Mouse (Mus musculus) neural tube, embryonic 13.5 days (tissue): ENCODE results near the gene Gm29797. TPM values are rescaled to one million over a fixed set of nuclear protein-coding genes. Genes with fewer than 3 reads are reported as not detected.

ENCODE experiments used
- ATAC-seq: fragments of 200-750 bp; cut with Nextera tagmentation; 2 replicates; pipeline ENCODE4 v1.8.0; 2017; ENCODE audit warnings: low read depth, mild to moderate bottlenecking, moderate TSS enrichment, moderate library complexity
- H3K27ac ChIP-seq: fragments of 300-500 bp; sonication (generic); replicated peaks from 2 replicates; pipeline ENCODE4 v1.5.1; 2015; ENCODE audit warnings: moderate library complexity, mild to moderate bottlenecking, inconsistent platforms
- H3K27me3 ChIP-seq: fragments of 300-500 bp; sonication (generic); 2 replicates; pipeline ENCODE4 v1.6.1; 2015; ENCODE audit warnings: mild to moderate bottlenecking, inconsistent platforms
- H3K36me3 ChIP-seq: fragments of 300-500 bp; sonication (generic); 2 replicates; pipeline ENCODE4 v1.6.1; 2015; ENCODE audit warnings: mild to moderate bottlenecking, inconsistent platforms
- H3K4me1 ChIP-seq: fragments of 300-500 bp; sonication (generic); replicated peaks from 2 replicates; pipeline ENCODE4 v1.6.1; 2015; ENCODE audit warnings: inconsistent platforms
- H3K4me2 ChIP-seq: fragments of 300-500 bp; sonication (generic); 2 replicates; pipeline ENCODE4 v1.6.1; 2015; ENCODE audit warnings: inconsistent platforms, mild to moderate bottlenecking, moderate library complexity
- H3K4me3 ChIP-seq: fragments of 300-500 bp; sonication (generic); 2 replicates; pipeline ENCODE4 v1.5.1; 2015; ENCODE audit warnings: mild to moderate bottlenecking, inconsistent platforms
- H3K9ac ChIP-seq: fragments of 300-500 bp; sonication (generic); 2 replicates; pipeline ENCODE4 v1.6.1; 2015; ENCODE audit warnings: moderate library complexity, mild to moderate bottlenecking, inconsistent platforms
- H3K9me3 ChIP-seq: fragments of 300-500 bp; sonication (generic); 2 replicates; pipeline ENCODE4 v1.6.1; 2016; ENCODE audit warnings: inconsistent platforms
- WGBS: fragments of 180-500 bp; shearing (Covaris S2); methylation state at CpG from one replicate; pipeline ENCODE4 v1.1.7; 2015; 5-methylcytosine and 5-hydroxymethylcytosine counted together
- polyA plus RNA-seq: library from polyadenylated mRNA; unstranded; fragments of >200 nt; fragmentation: Nextera tagmentation; extraction: Ambion mirVana; gene quantifications from 2 replicates; pipeline ENCODE4 v1.2.1, GENCODE M21; 2015

The Gm29797 gene
- polyA plus RNA-seq, 1 experiment from 2014 or later: not detected

- H3K9ac ChIP-seq: peak overlapping the region; percentile 17; the same call in 1 of the 2 replicates
- H3K27me3 ChIP-seq: peaks cover 34% of the 10 kb centered on the region
- no peaks in the 10 kb centered on the region for H3K9me3 ChIP-seq
- peak overlapping the region; percentile 62 for H3K27ac ChIP-seq
- H3K4me2 ChIP-seq: peak overlapping the region; percentile 44
- H3K36me3 ChIP-seq: no peaks in the 10 kb centered on the region
- WGBS: 3% methylated on average over 14 of the region's 14 CpGs
- peaks cover 48% of the 10 kb centered on the region for H3K4me1 ChIP-seq
- 0 out of 2 replicates have a peak overlapping the region, but pooled peaks have one; percentile 1 for H3K4me3 ChIP-seq
- no peak for ATAC-seq
Measured at GRCm38 (mm10) chr2:181675454-181675853, 18.6 kb downstream of the Gm29797 start.

GRCm38 (mm10) chr2:181676424-181676823, 19.6 kb downstream of the Gm29797 start:
- Histone ChIP-seq H3K9ac (no peak overlapping the region), H3K4me3 (no peak overlapping the region), H3K27me3 (peaks cover 24% of the 10 kb centered on the region), H3K4me1 (peaks cover 48% of the 10 kb centered on the region), H3K4me2 (no peak overlapping the region), H3K9me3 (no peaks in the 10 kb centered on the region), H3K36me3 (no peaks in the 10 kb centered on the region), H3K27ac (peak overlapping the region; percentile 62)
- WGBS: 43% methylated on average over 2 of the region's 2 CpGs
- ATAC-seq: no peak

- ATAC-seq: no peak
- Histone ChIP-seq H3K27ac (peak overlapping the region; percentile 62; the same call in 1 of the 2 replicates), H3K9ac (no peak overlapping the region), H3K4me2 (no peak overlapping the region), H3K4me3 (no peak overlapping the region), H3K27me3 (peaks cover 16% of the 10 kb centered on the region), H3K9me3 (no peaks in the 10 kb centered on the region), H3K36me3 (no peaks in the 10 kb centered on the region), H3K4me1 (peaks cover 51% of the 10 kb centered on the region)
- 65% methylated on average over 5 of the region's 5 CpGs for WGBS
Measured at GRCm38 (mm10) chr2:181677096-181677754, 20.4 kb downstream of the Gm29797 start.

GRCm38 (mm10) chr2:181677755-181678098, 20.9 kb downstream of the Gm29797 start:
- no peaks in the 10 kb centered on the region for H3K9me3 ChIP-seq
- H3K4me2 ChIP-seq: no peak overlapping the region
- H3K27me3 ChIP-seq: peaks cover 11% of the 10 kb centered on the region
- WGBS: 44% methylated on average over 3 of the region's 3 CpGs
- H3K36me3 ChIP-seq: no peaks in the 10 kb centered on the region
- peaks cover 54% of the 10 kb centered on the region for H3K4me1 ChIP-seq
- no peak overlapping the region for H3K9ac ChIP-seq
- ATAC-seq: no peak
- H3K27ac ChIP-seq: 0 out of 2 replicates have a peak overlapping the region, but pooled peaks have one; percentile 49
- no peak overlapping the region for H3K4me3 ChIP-seq

DNA sequence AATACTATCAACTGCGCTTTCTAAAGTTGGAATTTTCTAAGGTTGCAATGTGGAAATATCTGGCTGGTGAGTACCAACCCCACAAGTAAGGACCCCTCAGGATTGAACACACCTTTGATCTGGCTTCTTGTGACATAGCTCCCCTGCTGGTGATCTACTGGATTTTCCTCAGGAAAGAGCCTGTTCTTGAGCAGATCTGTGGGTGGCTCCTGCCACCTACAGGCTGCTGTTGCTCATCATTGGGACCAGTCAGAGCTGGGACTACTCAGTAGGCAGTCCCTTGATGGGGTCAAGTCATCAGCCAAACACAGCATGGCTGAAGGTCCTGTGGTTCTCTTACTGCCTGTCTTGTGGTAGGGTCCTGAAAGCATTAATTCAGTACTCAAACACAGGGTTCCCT, 21.9 kb downstream of the Gm29797 start:
- WGBS: 57% methylated on average over 1 of the region's 1 CpGs
- no peak overlapping the region for H3K4me2 ChIP-seq
- H3K9ac ChIP-seq: no peak overlapping the region

DNA sequence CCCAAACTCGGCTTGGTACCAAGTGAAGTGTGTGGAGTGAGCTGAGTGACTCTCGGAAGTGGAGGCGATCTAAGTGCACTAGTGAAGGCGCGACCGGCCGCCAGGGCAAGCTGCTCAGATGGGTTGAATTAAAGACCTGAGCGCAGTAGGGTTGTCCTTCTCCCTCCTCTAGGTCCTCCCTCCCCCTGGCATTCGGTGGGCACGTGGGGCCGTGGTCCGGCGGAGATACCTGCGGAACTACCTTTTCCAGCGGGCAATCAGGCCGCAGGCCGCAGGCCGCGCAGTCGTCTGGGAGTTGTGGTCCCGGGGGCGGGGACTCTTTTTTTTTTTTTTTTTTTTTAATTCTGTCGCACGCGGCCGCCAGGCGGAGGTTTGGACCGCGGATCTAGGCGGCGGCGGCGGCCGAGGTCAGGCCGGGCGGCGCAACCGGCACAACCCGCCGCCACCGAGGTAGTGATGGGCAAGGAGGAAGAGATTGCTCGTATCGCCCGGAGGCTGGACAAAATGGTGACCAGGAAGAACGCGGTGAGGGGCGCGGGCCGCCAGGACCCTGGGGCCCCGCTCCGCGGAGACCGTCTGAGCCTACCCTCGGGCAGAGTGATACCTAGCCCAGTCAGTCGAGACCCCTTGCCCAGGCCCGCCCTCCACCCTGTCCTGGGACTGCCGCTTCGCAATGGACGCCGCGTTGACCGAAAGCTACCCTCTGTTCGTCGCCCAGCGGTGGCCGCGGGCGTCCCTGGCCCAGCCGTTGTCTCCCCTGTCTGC, 23.3 kb downstream of the Gm29797 start, which contains the start of gene Tcea2:
Gene Tcea2, plus strand, starts transcription at position 360 of the 765 bp plus-strand sequence.
- H3K9ac ChIP-seq: peak within 1 kb of the TSS; percentile 92
- peaks cover 44% of the 10 kb centered on the region for H3K4me1 ChIP-seq
- 0 out of 2 replicates have a peak, but pooled peaks cover 4% of the 10 kb centered on the region for H3K36me3 ChIP-seq
- H3K27ac ChIP-seq: peak within 1 kb of the TSS; percentile 74
- peak within 1 kb of the TSS; percentile 82 for H3K4me2 ChIP-seq
- ATAC-seq: peak; percentile 72
- H3K9me3 ChIP-seq: no peaks in the 10 kb centered on the region
- WGBS: under 1% methylated on average over 51 of the region's 69 CpGs
- peak within 1 kb of the TSS; percentile 66 for H3K4me3 ChIP-seq
- no peaks in the 10 kb centered on the region for H3K27me3 ChIP-seq

More for the DNA sequence above, 21.9 kb downstream of the Gm29797 start:
- Histone ChIP-seq H3K36me3 (no peaks in the 10 kb centered on the region), H3K9me3 (no peaks in the 10 kb centered on the region), H3K27me3 (peaks cover 2% of the 10 kb centered on the region; the same call in 1 of the 2 replicates), H3K4me3 (no peak overlapping the region), H3K27ac (no peak overlapping the region), H3K4me1 (peaks cover 46% of the 10 kb centered on the region)
- ATAC-seq: peak; percentile 41

GRCm38 (mm10) chr2:181680716-181681117, 23.9 kb downstream of the Gm29797 start:
- no peaks in the 10 kb centered on the region for H3K27me3 ChIP-seq
- H3K4me1 ChIP-seq: peaks cover 38% of the 10 kb centered on the region
- ATAC-seq: peak; percentile 40
- H3K4me3 ChIP-seq: peak overlapping the region; percentile 66
- H3K36me3 ChIP-seq: 0 out of 2 replicates have a peak, but pooled peaks cover 5% of the 10 kb centered on the region
- peak overlapping the region; percentile 74 for H3K27ac ChIP-seq
- H3K9me3 ChIP-seq: no peaks in the 10 kb centered on the region
- peak overlapping the region; percentile 92 for H3K9ac ChIP-seq
- WGBS: 19% methylated on average over 7 of the region's 7 CpGs
- H3K4me2 ChIP-seq: peak overlapping the region; percentile 82

GRCm38 (mm10) chr2:181681978-181682377, 25.1 kb downstream of the Gm29797 start:
- H3K9ac ChIP-seq: no peak overlapping the region
- peaks cover 30% of the 10 kb centered on the region for H3K4me1 ChIP-seq
- no peaks in the 10 kb centered on the region for H3K27me3 ChIP-seq
- H3K4me2 ChIP-seq: peak overlapping the region; percentile 82; the same call in 1 of the 2 replicates
- no peak overlapping the region for H3K27ac ChIP-seq
- peaks cover 16% of the 10 kb centered on the region for H3K36me3 ChIP-seq
- H3K4me3 ChIP-seq: no peak overlapping the region
- no peaks in the 10 kb centered on the region for H3K9me3 ChIP-seq
- WGBS: 93% methylated on average over 1 of the region's 1 CpGs
- ATAC-seq: no peak

DNA sequence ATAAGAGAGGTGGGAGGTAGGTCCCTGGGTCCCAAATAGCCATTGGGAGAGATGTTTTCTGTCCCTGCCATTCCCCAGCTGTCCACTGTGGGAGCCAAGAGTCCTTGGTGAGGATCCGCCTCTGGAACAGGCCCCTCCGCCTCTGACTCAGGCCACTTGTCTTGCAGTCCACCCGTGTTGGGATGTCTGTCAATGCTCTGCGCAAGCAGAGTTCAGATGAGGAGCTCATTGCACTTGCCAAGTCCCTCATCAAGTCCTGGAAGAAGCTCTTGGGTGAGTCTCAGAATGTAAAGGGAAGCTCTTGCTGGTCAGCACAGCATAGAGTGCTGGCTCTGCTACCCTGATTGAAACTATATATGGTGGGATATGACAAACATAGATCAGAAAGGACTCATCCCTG, 26.5 kb downstream of the Gm29797 start:
- no peak overlapping the region for H3K4me2 ChIP-seq
- ATAC-seq: no peak
- peaks cover 30% of the 10 kb centered on the region for H3K36me3 ChIP-seq
- H3K27me3 ChIP-seq: no peaks in the 10 kb centered on the region
- no peak overlapping the region for H3K4me3 ChIP-seq
- H3K9ac ChIP-seq: no peak overlapping the region
- H3K27ac ChIP-seq: no peak overlapping the region
- H3K4me1 ChIP-seq: peaks cover 28% of the 10 kb centered on the region
- WGBS: 71% methylated on average over 4 of the region's 4 CpGs
- no peaks in the 10 kb centered on the region for H3K9me3 ChIP-seq

- no peaks in the 10 kb centered on the region for H3K9me3 ChIP-seq
- H3K9ac ChIP-seq: no peak overlapping the region
- no peak overlapping the region for H3K4me3 ChIP-seq
- H3K4me1 ChIP-seq: peaks cover 24% of the 10 kb centered on the region
- no peak overlapping the region for H3K27ac ChIP-seq
- no peaks in the 10 kb centered on the region for H3K27me3 ChIP-seq
- no peak for ATAC-seq
- H3K4me2 ChIP-seq: no peak overlapping the region
- 78% methylated on average over 1 of the region's 1 CpGs for WGBS
- peaks cover 42% of the 10 kb centered on the region for H3K36me3 ChIP-seq
Measured at GRCm38 (mm10) chr2:181684713-181685112, 27.9 kb downstream of the Gm29797 start.

GRCm38 (mm10) chr2:181685686-181686085, 28.9 kb downstream of the Gm29797 start:
- Histone ChIP-seq H3K27ac (no peak overlapping the region), H3K27me3 (no peaks in the 10 kb centered on the region), H3K4me3 (no peak overlapping the region), H3K9me3 (no peaks in the 10 kb centered on the region), H3K9ac (no peak overlapping the region), H3K4me2 (no peak overlapping the region), H3K36me3 (peaks cover 42% of the 10 kb centered on the region), H3K4me1 (peaks cover 18% of the 10 kb centered on the region)
- 94% methylated on average over 4 of the region's 4 CpGs for WGBS
- no peak for ATAC-seq

- Histone ChIP-seq H3K36me3 (peaks cover 42% of the 10 kb centered on the region), H3K4me3 (no peak overlapping the region), H3K4me2 (no peak overlapping the region), H3K27me3 (no peaks in the 10 kb centered on the region), H3K4me1 (peaks cover 5% of the 10 kb centered on the region), H3K9me3 (no peaks in the 10 kb centered on the region), H3K27ac (no peak overlapping the region), H3K9ac (no peak overlapping the region)
- WGBS: 93% methylated on average over 8 of the region's 8 CpGs
- no peak for ATAC-seq
Measured at GRCm38 (mm10) chr2:181687586-181687985, 30.8 kb downstream of the Gm29797 start.
